Mouse (Mus musculus) neural tube, embryonic 10.5 days (tissue): ENCODE results near the gene Ube2m.

Experiments
- DNase-seq: peaks from one replicate; pipeline ENCODE4 v3.0.0-alpha.2; 2017; ENCODE audit warnings: low spot score; ENCODE audit errors: extremely low spot score

Gene Ube2m

GRCm38 (mm10) chr7:13003380-13003779 lies 34.7 kb downstream of the Ube2m start:
- DNase-seq, result no peak

DNA sequence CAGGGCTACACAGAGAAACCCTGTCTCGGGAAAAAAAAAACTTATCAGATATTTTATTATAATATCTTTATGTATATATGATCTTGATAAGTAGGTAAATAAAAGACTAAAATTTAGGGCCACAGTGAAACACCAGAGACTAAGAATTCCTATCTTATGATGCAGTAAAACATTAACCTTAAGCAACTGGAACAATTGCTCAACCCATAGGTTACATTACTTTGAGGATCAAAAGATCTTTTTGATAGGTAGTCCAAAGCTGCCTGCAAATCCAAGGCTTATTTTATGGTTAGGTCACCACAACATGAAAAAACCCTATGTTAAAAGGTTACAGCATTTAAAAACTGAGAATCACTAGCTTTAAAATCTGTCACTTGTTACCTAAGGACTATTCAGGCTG lies 36.5 kb downstream of the Ube2m start:
- no peak for DNase-seq

GRCm38 (mm10) chr7:12998851-12999250 lies 39.2 kb downstream of the Ube2m start, which contains the start of gene Trim28:
Trim28 (plus strand) TSS chr7:12999114.
- DNase-seq, result no peak

GRCm38 (mm10) chr7:12998053-12998452 lies 40.0 kb downstream of the Ube2m start, which contains the start of gene Slc27a5:
Slc27a5 (minus strand) TSS chr7:12998192.
- no peak for DNase-seq

DNA sequence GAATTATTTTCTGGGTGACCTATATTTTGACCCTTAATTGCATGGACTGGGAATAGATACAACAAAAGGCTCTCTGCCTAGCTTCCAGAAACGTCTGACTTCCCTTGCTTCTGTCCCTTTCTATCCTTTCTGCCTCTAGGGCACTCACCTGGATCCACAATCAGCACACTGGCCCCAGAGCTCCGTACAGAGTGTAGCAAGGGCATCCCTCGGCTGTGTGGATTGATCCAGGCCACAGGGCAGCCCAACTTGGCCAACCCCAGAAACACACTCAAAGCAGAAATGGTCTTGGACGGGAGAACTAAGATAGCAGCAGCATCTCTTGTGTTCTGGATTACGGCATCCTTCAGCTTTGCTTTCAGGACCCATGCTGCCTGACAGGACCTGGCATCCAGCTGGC lies 40.8 kb downstream of the Ube2m start:
- no peak for DNase-seq

GRCm38 (mm10) chr7:12995862-12996261 lies 42.2 kb downstream of the Ube2m start:
- DNase-seq, result no peak

GRCm38 (mm10) chr7:12993148-12993547 lies 44.9 kb downstream of the Ube2m start:
- no peak for DNase-seq

- DNase-seq, result no peak
Observed at GRCm38 (mm10) chr7:12992222-12992621, 45.9 kb downstream of the Ube2m start.

DNA sequence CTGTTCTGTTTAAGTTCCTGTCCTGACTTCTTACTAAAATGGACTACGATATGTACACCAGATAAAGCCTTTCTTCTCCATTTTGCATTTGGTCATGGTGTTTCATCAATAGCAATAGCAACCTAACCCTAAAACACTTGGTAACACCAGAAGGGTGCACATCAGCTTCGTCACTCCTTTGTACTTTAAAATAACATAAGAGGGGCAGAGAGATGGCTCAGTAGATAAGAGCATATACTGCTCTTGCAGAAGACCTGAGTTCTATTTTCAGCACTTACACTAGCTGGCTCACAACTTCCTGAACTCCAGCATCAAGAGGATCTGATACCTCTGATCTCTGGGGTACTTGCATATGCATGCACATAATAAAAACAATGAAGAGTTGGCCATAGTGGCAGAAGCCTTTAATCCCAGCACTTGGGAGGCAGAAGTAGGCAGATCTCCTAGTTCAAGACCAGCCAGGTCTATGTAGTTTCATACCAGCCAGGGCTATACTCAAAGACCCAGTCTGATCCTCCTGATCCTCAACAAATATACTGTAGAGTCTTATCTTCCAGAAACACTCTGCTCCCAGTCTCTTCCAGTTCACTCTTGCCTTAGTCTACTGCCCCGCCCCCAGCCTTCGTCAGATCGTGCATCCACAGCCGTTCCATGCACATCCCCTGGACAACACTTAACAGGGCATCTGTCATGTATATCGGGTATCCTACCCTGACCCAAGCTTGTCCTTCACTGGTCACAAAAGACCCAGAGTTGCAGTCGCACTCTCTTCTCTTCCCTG lies 50.5 kb downstream of the Ube2m start:
- no peak for DNase-seq

- no peak for DNase-seq
Observed at GRCm38 (mm10) chr7:12986906-12987305, 51.2 kb downstream of the Ube2m start.

DNA sequence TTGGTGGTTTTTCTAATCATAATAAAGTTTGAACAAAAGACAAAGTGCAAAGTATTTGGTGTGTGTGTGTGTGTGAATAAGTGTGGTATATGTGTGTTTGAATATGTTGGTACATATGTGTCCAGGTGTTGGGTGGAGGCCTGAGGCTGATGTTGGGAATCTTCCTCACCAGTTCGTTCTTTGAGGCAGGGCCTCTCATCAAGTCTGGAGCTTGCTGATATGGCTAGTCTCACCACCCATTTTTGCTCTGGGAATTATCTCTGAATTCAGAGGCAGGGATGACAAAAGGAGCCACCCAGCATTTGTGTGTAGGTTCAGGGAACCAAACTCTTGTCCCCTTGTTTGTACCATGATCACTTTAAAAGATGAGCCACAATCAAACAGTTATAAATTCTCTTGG lies 52.4 kb downstream of the Ube2m start:
- DNase-seq, result no peak
